Mouse (Mus musculus) G1E (cell line): ENCODE results near the gene Cdhr4. TPM values are rescaled to one million over a fixed set of nuclear protein-coding genes. Genes with fewer than 3 reads are reported as not detected.
A peak's percentile ranks its signal among the peaks of the same experiment; 100 is the strongest.

Source experiments
- ATAC-seq: 2 replicates; pipeline ENCODE4 v1.8.0; 2016; ENCODE audit warnings: mild to moderate bottlenecking; ENCODE audit not compliant: insufficient number of reproducible peaks, poor library complexity, low FRiP score, severe bottlenecking; ENCODE audit errors: extremely low read depth
- DNase-seq: peaks from one replicate; pipeline ENCODE4 v3.0.0; 2012; ENCODE audit warnings: low spot score
- H3K27me3 ChIP-seq: 2 replicates; pipeline ENCODE4 v1.6.1; 2012; ENCODE audit warnings: mild to moderate bottlenecking, low read length, inconsistent platforms; ENCODE audit not compliant: insufficient read depth
- H3K36me3 ChIP-seq: replicated peaks from 2 replicates; pipeline ENCODE3; 2012; ENCODE audit warnings: mild to moderate bottlenecking, inconsistent platforms
- H3K4me1 ChIP-seq: 2 replicates; pipeline ENCODE4 v1.6.1; 2012; ENCODE audit warnings: low read depth, low read length, inconsistent platforms, mixed read lengths; ENCODE audit not compliant: insufficient read depth
- H3K4me3 ChIP-seq: 2 replicates; pipeline ENCODE4 v1.5.1; 2012; ENCODE audit warnings: low read depth, mild to moderate bottlenecking, inconsistent platforms, low read length, moderate library complexity, mixed read lengths
- H3K9me3 ChIP-seq: replicated peaks from 2 replicates; pipeline ENCODE4 v1.6.1; 2012; ENCODE audit warnings: inconsistent platforms
- CTCF ChIP-seq: IDR thresholded peaks from 2 replicates; pipeline ENCODE4 v1.5.1; 2012; ENCODE audit warnings: low read depth, low read length, inconsistent platforms, mixed read lengths
- GATA1 ChIP-seq: IDR thresholded peaks from 2 replicates; pipeline ENCODE4 v1.6.1; 2012; ENCODE audit warnings: borderline replicate concordance, low read length, inconsistent platforms, mixed read lengths
- GATA2 ChIP-seq: IDR thresholded peaks from 2 replicates; pipeline ENCODE4 v1.6.1; 2012; ENCODE audit warnings: low read depth, low read length, inconsistent platforms, borderline replicate concordance
- POLR2AphosphoS5 ChIP-seq: IDR thresholded peaks from 2 replicates; pipeline ENCODE4 v1.6.1; 2012; ENCODE audit warnings: low read depth, low read length, inconsistent platforms; ENCODE audit not compliant: insufficient replicate concordance
- TAL1 ChIP-seq: conservative IDR thresholded peaks from 2 replicates; pipeline ENCODE4 v1.6.1; 2012; ENCODE audit warnings: low read depth, low read length, inconsistent platforms, mixed read lengths
- polyA plus RNA-seq: library from polyadenylated mRNA; stranded (reverse); fragments of >175 nt; gene quantifications from 2 replicates; pipeline ENCODE4 v1.2.3, GENCODE M21; 2012
- total RNA-seq, 2 experiments: library from RNA; stranded (forward) in 1 of 2; stranded (reverse) in 1 of 2; fragments of 200-1000 nt in 1 of 2; fragments of >200 nt in 1 of 2; fragmentation: Nextera tagmentation in 1 of 2; gene quantifications; 2 replicates each; pipeline ENCODE4 v1.2.3; 2014 to 2017

Cdhr4 gene
- total and polyA plus RNA-seq, 3 experiments = 0.57 to 8.4 (median 4.0) TPM

GRCm38 (mm10) chr9:107971690-107972541 is 20.4 kb upstream of the Cdhr4 start:
- peaks cover 76% of the 10 kb centered on the region for H3K36me3 ChIP-seq
- TF ChIP-seq TAL1 (peak; percentile 59), GATA1 (no peak), POLR2AphosphoS5 (no peak)
- no peaks in the 10 kb centered on the region for H3K27me3 ChIP-seq
- no peaks in the 10 kb centered on the region for H3K9me3 ChIP-seq
- peak; percentile 64 for DNase-seq
- ATAC-seq = peak; percentile 68
- no peak overlapping the region for H3K4me3 ChIP-seq
- peaks cover 64% of the 10 kb centered on the region for H3K4me1 ChIP-seq

DNA sequence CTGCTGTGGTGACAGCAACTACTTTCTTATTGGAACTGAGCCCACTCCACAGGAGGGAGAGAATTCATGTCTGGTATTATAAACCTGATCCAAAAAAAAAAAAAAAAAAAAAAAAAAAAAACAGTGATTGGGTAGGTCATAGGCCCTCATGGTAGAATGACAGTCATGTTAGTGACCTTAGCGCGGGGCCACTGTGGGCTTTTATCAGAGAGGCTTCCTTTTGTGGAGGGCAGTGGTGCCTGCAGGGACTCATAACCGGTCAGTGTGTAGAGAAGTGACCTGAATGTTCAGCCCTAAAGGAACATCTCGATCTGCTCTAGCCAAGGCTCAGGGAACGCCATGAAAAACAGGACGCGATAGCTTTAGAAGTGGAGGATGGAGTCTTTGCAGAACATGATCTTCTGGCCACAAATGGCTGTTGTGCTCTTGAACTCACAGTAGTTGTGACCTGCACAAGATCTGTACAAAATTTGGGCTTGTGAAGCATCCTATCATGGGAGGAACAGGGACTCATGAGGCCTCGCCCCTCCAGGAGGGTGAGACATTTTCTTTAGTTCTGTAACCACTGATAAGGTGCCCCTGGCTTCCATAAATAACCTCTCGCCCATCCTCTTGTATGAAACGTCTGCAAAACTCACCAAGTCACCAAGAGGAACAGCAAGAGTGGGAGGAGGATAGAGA is 17.7 kb upstream of the Cdhr4 start:
- Histone ChIP-seq H3K27me3 (no peaks in the 10 kb centered on the region), H3K9me3 (no peaks in the 10 kb centered on the region), H3K4me1 (peaks cover 91% of the 10 kb centered on the region), H3K4me3 (peak overlapping the region; percentile 45; the same call in 1 of the 2 replicates), H3K36me3 (peaks cover 77% of the 10 kb centered on the region)
- TF ChIP-seq CTCF (no peak), POLR2AphosphoS5 (no peak)
- DNase-seq (peak; percentile 42), ATAC-seq (peak; percentile 45)

- ATAC-seq = peak; percentile 59; the same call in 1 of the 2 replicates
- Histone ChIP-seq H3K4me1 (peaks cover 95% of the 10 kb centered on the region), H3K9me3 (no peaks in the 10 kb centered on the region), H3K4me3 (peak within 1 kb of the TSS; percentile 73), H3K27me3 (no peaks in the 10 kb centered on the region), H3K36me3 (peaks cover 77% of the 10 kb centered on the region)
- TF ChIP-seq TAL1 = peak; percentile 66
- no peak for TF ChIP-seq GATA1
- TF ChIP-seq POLR2AphosphoS5 = no peak
- DNase-seq = peak; percentile 71
Measured at GRCm38 (mm10) chr9:107975399-107976386, 16.6 kb upstream of the Cdhr4 start, which contains the start of gene Uba7. Uba7 (plus strand) TSS chr9:107975505.

GRCm38 (mm10) chr9:107978815-107979214 is 13.5 kb upstream of the Cdhr4 start:
- Histone ChIP-seq H3K27me3 (no peaks in the 10 kb centered on the region), H3K36me3 (peaks cover 77% of the 10 kb centered on the region), H3K4me3 (no peak overlapping the region), H3K9me3 (no peaks in the 10 kb centered on the region), H3K4me1 (peaks cover 96% of the 10 kb centered on the region)
- TF ChIP-seq TAL1 (no peak), CTCF (no peak), GATA1 (no peak), GATA2 (no peak), POLR2AphosphoS5 (no peak)
- DNase-seq (no peak), ATAC-seq (no peak)

- no peaks in the 10 kb centered on the region for H3K9me3 ChIP-seq
- H3K4me1 ChIP-seq = peaks cover 93% of the 10 kb centered on the region
- DNase-seq = no peak
Measured at GRCm38 (mm10) chr9:107981684-107982605, 10.4 kb upstream of the Cdhr4 start.

More at GRCm38 (mm10) chr9:107981684-107982605, 10.4 kb upstream of the Cdhr4 start:
- Histone ChIP-seq H3K4me3 (peak overlapping the region; percentile 83), H3K27me3 (no peaks in the 10 kb centered on the region), H3K36me3 (peaks cover 81% of the 10 kb centered on the region)
- TF ChIP-seq CTCF (no peak), POLR2AphosphoS5 (no peak), TAL1 (no peak)
- ATAC-seq = no peak
